Mouse (Mus musculus) liver, adult 2 months (tissue): ENCODE data around the gene Inpp5d.

Experiments
- CTCF ChIP-seq: fragments of 200-500 bp; IDR thresholded peaks from 2 replicates; pipeline ENCODE4 v1.5.1; 2011; ENCODE audit warnings: low read depth, low read length, control low read depth
- POLR2A ChIP-seq: fragments of 200-500 bp; IDR thresholded peaks from 2 replicates; pipeline ENCODE4 v1.6.1; 2011; ENCODE audit warnings: low read length, control low read depth; ENCODE audit not compliant: insufficient read depth; ENCODE audit errors: extremely low read depth

DNA sequence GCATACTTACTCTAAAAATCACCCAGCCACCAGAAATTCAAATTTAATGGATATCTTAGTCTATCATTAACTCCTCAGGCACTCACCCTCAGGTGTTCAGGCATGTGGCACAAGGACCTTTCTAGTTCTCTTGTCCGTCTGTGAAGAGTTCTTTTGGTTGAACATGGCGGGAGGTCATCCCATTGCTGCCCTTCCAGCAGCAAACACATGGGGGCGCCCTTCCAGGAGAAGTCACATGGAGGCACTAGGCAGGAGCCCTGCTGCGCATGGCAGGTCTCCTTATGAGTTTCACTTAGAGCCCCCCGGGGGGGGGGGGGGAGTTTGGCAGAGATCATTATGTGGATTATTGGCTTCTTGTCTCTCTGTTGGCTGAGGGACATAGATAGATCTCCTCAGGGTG lies 76.2 kb downstream of the Inpp5d start:
- TF ChIP-seq CTCF (peak; percentile 45), POLR2A (no peak)
